Mouse (Mus musculus): Measurements from ENCODE around the gene Gm45140. TPM values are rescaled to one million over a fixed set of nuclear protein-coding genes. Genes with fewer than 3 reads are reported as not detected.

Gm45140 gene
- polyA plus RNA-seq, 1 experiment from 2014 or later: 3.3 TPM

GRCm38 (mm10) chr6:87842254-87842653, 6.7 kb upstream of the Gm45140 start:
- WGBS: 18% methylated on average over 1 of the region's 1 CpGs
- Histone ChIP-seq H3K27me3 (replicated peaks) (no peaks in the 10 kb centered on the region), H3K9ac (no peak overlapping the region), H3K9me3 (no peaks in the 10 kb centered on the region), H3K36me3 (peaks cover 26% of the 10 kb centered on the region), H3K4me3 (replicated peaks) (no peak overlapping the region), H3K4me2 (replicated peaks) (no peak overlapping the region), H3K4me1 (replicated peaks) (0 out of 2 replicates have a peak, but pooled peaks cover under 1% of the 10 kb centered on the region), H3K27ac (no peak overlapping the region)
- no peak for ATAC-seq

GRCm38 (mm10) chr6:87841635-87842034, 6.0 kb upstream of the Gm45140 start:
- Histone ChIP-seq H3K4me1 (replicated peaks) (0 out of 2 replicates have a peak, but pooled peaks cover 2% of the 10 kb centered on the region), H3K27me3 (replicated peaks) (no peaks in the 10 kb centered on the region), H3K4me2 (replicated peaks) (no peak overlapping the region), H3K9me3 (no peaks in the 10 kb centered on the region), H3K36me3 (peaks cover 26% of the 10 kb centered on the region), H3K9ac (no peak overlapping the region), H3K4me3 (replicated peaks) (no peak overlapping the region), H3K27ac (no peak overlapping the region)
- 74% methylated on average over 8 of the region's 8 CpGs for WGBS
- no peak for ATAC-seq

GRCm38 (mm10) chr6:87839797-87840341, 4.3 kb upstream of the Gm45140 start:
- ATAC-seq: no peak
- Histone ChIP-seq H3K36me3 (peaks cover 21% of the 10 kb centered on the region), H3K27me3 (replicated peaks) (no peaks in the 10 kb centered on the region), H3K9me3 (no peaks in the 10 kb centered on the region), H3K9ac (no peak overlapping the region), H3K4me3 (replicated peaks) (no peak overlapping the region), H3K4me2 (replicated peaks) (peak overlapping the region; percentile 72; the same call in 1 of the 2 replicates), H3K4me1 (replicated peaks) (0 out of 2 replicates have a peak, but pooled peaks cover 2% of the 10 kb centered on the region), H3K27ac (no peak overlapping the region)
- WGBS: 61% methylated on average over 11 of the region's 11 CpGs

GRCm38 (mm10) chr6:87838551-87839197, 3.1 kb upstream of the Gm45140 start, which contains the start of gene Isy1:
Gene Isy1 (minus strand): TSS chr6:87838798.
- 0 out of 2 replicates have a peak, but pooled peaks cover 2% of the 10 kb centered on the region for H3K4me1 ChIP-seq (replicated peaks)
- WGBS: under 1% methylated on average over 46 of the region's 46 CpGs

GRCm38 (mm10) chr6:87820366-87820765, 15.2 kb downstream of the Gm45140 start:
- peaks cover 47% of the 10 kb centered on the region for H3K36me3 ChIP-seq
- H3K9ac ChIP-seq: no peak overlapping the region
- H3K4me2 ChIP-seq (replicated peaks): no peak overlapping the region
- WGBS: 89% methylated on average over 2 of the region's 2 CpGs
- no peaks in the 10 kb centered on the region for H3K9me3 ChIP-seq
- H3K27me3 ChIP-seq (replicated peaks): no peaks in the 10 kb centered on the region
- no peak overlapping the region for H3K27ac ChIP-seq
- H3K4me3 ChIP-seq (replicated peaks): no peak overlapping the region
- no peaks in the 10 kb centered on the region for H3K4me1 ChIP-seq (replicated peaks)
- ATAC-seq: no peak

More at GRCm38 (mm10) chr6:87838551-87839197, 3.1 kb upstream of the Gm45140 start, which contains the start of gene Isy1:
- no peaks in the 10 kb centered on the region for H3K9me3 ChIP-seq
- peak within 1 kb of the TSS; percentile 95 for H3K27ac ChIP-seq
- ATAC-seq: peak; percentile 98
- peak within 1 kb of the TSS; percentile 72 for H3K4me2 ChIP-seq (replicated peaks)
- peak within 1 kb of the TSS; percentile 71 for H3K4me3 ChIP-seq (replicated peaks)
- no peaks in the 10 kb centered on the region for H3K27me3 ChIP-seq (replicated peaks)
- peaks cover 17% of the 10 kb centered on the region for H3K36me3 ChIP-seq
- peak within 1 kb of the TSS; percentile 95 for H3K9ac ChIP-seq

GRCm38 (mm10) chr6:87814486-87814885, 21.1 kb downstream of the Gm45140 start:
- WGBS: 85% methylated on average over 5 of the region's 5 CpGs
- Histone ChIP-seq H3K27me3 (replicated peaks) (no peaks in the 10 kb centered on the region), H3K4me2 (replicated peaks) (no peak overlapping the region), H3K4me1 (replicated peaks) (peaks cover 16% of the 10 kb centered on the region), H3K4me3 (replicated peaks) (no peak overlapping the region), H3K9me3 (no peaks in the 10 kb centered on the region), H3K36me3 (peaks cover 26% of the 10 kb centered on the region), H3K9ac (no peak overlapping the region), H3K27ac (no peak overlapping the region)
- no peak for ATAC-seq

- no peak for ATAC-seq
- Histone ChIP-seq H3K4me3 (replicated peaks) (peak overlapping the region; percentile 83; the same call in 1 of the 2 replicates), H3K27me3 (replicated peaks) (no peaks in the 10 kb centered on the region), H3K9ac (peak overlapping the region; percentile 44; the same call in 1 of the 2 replicates), H3K4me2 (replicated peaks) (peak overlapping the region; percentile 94), H3K4me1 (replicated peaks) (peaks cover 19% of the 10 kb centered on the region), H3K27ac (no peak overlapping the region), H3K9me3 (no peaks in the 10 kb centered on the region), H3K36me3 (peaks cover 9% of the 10 kb centered on the region)
- 84% methylated on average over 1 of the region's 1 CpGs for WGBS
Observed at GRCm38 (mm10) chr6:87812656-87813055, 22.9 kb downstream of the Gm45140 start.

GRCm38 (mm10) chr6:87811675-87812338, 23.8 kb downstream of the Gm45140 start, which contains the start of gene Rab43:
Gene Rab43 (minus strand): TSS chr6:87812164.
- ATAC-seq: peak; percentile 98
- no peaks in the 10 kb centered on the region for H3K9me3 ChIP-seq
- H3K36me3 ChIP-seq: peaks cover 1% of the 10 kb centered on the region; the same call in 1 of the 2 replicates
- peak within 1 kb of the TSS; percentile 83 for H3K4me3 ChIP-seq (replicated peaks)
- peak within 1 kb of the TSS; percentile 77 for H3K9ac ChIP-seq
- 1% methylated on average over 54 of the region's 56 CpGs for WGBS
- peak within 1 kb of the TSS; percentile 94 for H3K4me2 ChIP-seq (replicated peaks)
- peaks cover 23% of the 10 kb centered on the region for H3K4me1 ChIP-seq (replicated peaks)
- H3K27me3 ChIP-seq (replicated peaks): no peaks in the 10 kb centered on the region
- peak within 1 kb of the TSS; percentile 85 for H3K27ac ChIP-seq

- Histone ChIP-seq H3K27me3 (replicated peaks) (no peaks in the 10 kb centered on the region), H3K9ac (peak overlapping the region; percentile 77), H3K4me2 (replicated peaks) (peak overlapping the region; percentile 94), H3K4me3 (replicated peaks) (peak overlapping the region; percentile 83), H3K27ac (peak overlapping the region; percentile 85), H3K9me3 (no peaks in the 10 kb centered on the region), H3K4me1 (replicated peaks) (peaks cover 23% of the 10 kb centered on the region), H3K36me3 (no peaks in the 10 kb centered on the region)
- ATAC-seq: peak; percentile 39
- WGBS: under 1% methylated on average over 77 of the region's 77 CpGs
Observed at GRCm38 (mm10) chr6:87810713-87811669, 24.6 kb downstream of the Gm45140 start.

GRCm38 (mm10) chr6:87810311-87810710, 25.3 kb downstream of the Gm45140 start:
- no peak for ATAC-seq
- H3K36me3 ChIP-seq: no peaks in the 10 kb centered on the region
- H3K9me3 ChIP-seq: no peaks in the 10 kb centered on the region
- peak overlapping the region; percentile 94 for H3K4me2 ChIP-seq (replicated peaks)
- H3K4me1 ChIP-seq (replicated peaks): peaks cover 23% of the 10 kb centered on the region
- H3K27ac ChIP-seq: no peak overlapping the region
- H3K4me3 ChIP-seq (replicated peaks): peak overlapping the region; percentile 83
- 37% methylated on average over 6 of the region's 6 CpGs for WGBS
- no peaks in the 10 kb centered on the region for H3K27me3 ChIP-seq (replicated peaks)
- 0 out of 2 replicates have a peak overlapping the region, but pooled peaks have one; percentile 77 for H3K9ac ChIP-seq

GRCm38 (mm10) chr6:87809651-87810161, 25.9 kb downstream of the Gm45140 start:
- ATAC-seq: no peak
- H3K4me2 ChIP-seq (replicated peaks): peak overlapping the region; percentile 94; the same call in 1 of the 2 replicates
- no peak overlapping the region for H3K27ac ChIP-seq
- no peak overlapping the region for H3K9ac ChIP-seq
- no peaks in the 10 kb centered on the region for H3K9me3 ChIP-seq
- WGBS: 84% methylated on average over 6 of the region's 6 CpGs
- H3K4me1 ChIP-seq (replicated peaks): peaks cover 23% of the 10 kb centered on the region
- H3K4me3 ChIP-seq (replicated peaks): no peak overlapping the region
- H3K36me3 ChIP-seq: no peaks in the 10 kb centered on the region
- no peaks in the 10 kb centered on the region for H3K27me3 ChIP-seq (replicated peaks)

Data from intestine, embryonic 15.5 days (tissue).